Mouse (Mus musculus) ES-Bruce4 (cell line): ENCODE measurements at regions not wholly inside any gene's neighbourhood (a gene's known extent, or its start where the extent isn't known, plus 50 kb on each side); places are given as distances from the start of the nearest gene placed in this dataset.

Source experiments
- CTCF ChIP-seq: IDR thresholded peaks from one replicate; pipeline ENCODE4 v1.8.1; 2011; ENCODE audit warnings: low read depth, low read length
- POLR2A ChIP-seq: IDR thresholded peaks from one replicate; pipeline ENCODE4 v1.8.1; 2011; ENCODE audit warnings: low read length; ENCODE audit not compliant: insufficient read depth

GRCm38 (mm10) chr13:84953161-84953560 is 236.0 kb upstream of the Ccnh start:
- no peak for TF ChIP-seq CTCF
- no peak for TF ChIP-seq POLR2A
